ENCODE assay signal across 9 mouse cellular contexts in the genomic region with DNA sequence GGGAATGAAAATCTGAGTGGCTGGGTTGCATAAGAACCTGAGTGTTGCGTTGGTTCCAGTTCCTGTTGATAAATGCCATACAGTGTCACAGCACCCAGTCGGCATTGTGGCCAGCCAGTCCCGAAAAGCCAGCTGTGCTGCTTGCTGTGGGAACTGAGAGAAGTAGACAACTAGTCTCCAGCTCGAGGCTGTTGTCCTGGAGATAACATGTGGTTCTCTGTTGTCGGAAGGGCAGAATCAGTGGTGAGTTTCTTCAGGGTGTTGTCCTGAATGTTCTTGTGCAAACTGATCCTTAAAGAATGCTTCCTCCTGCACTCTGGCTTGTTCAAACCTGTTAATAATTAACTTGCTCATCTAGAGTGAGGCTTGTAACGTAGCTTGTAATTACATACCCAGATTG.
DNase-seq lines count a peak whose midpoint lies in the region; ATAC-seq and TF ChIP-seq lines count a peak whose summit lies in the region.
"Had no signal": no experiment of that assay in that cellular context is flagged by ENCODE, and none has a peak within 500 bp of the region (broad histone marks: within the 10 kb centered on the region; RNA-seq: fewer than 3 reads in every experiment).

No protein-coding gene starts in this region.

- H3K9me3 ChIP-seq in intestine, embryonic 16.5 days (ENCODE audit: control insufficient read depth, low read length), result no peaks in the 10 kb centered on the region
- no peaks in the 10 kb centered on the region for H3K9me3 ChIP-seq in liver, postnatal 0 days (ENCODE audit: low read length)

- no peak for TF ChIP-seq CTCF in liver, postnatal 0 days (IDR thresholded peaks at IDR 0.05; ENCODE audit: low read depth)

- no peak overlapping the region for H3K9ac ChIP-seq in intestine, embryonic 16.5 days (ENCODE audit: low read depth, low read length)
- no peak overlapping the region for H3K9ac ChIP-seq in liver, postnatal 0 days (replicated peaks)
- H3K9ac ChIP-seq: neural tube, embryonic 13.5 days had no signal

- 27% methylated on average over 6 of the region's 6 CpGs for WGBS in intestine, embryonic 16.5 days
- 33% methylated on average over 6 of the region's 6 CpGs for WGBS in liver, postnatal 0 days (ENCODE audit: insufficient replicate concordance)

- peaks cover 11% of the 10 kb centered on the region; the same call in 1 of the 2 replicates for H3K4me1 ChIP-seq in intestine, embryonic 16.5 days (ENCODE audit: control insufficient read depth, insufficient read depth, low read length)
- H3K4me1 ChIP-seq in liver, postnatal 0 days (ENCODE audit: insufficient read depth), result peaks cover 3% of the 10 kb centered on the region; the same call in 1 of the 2 replicates
- H3K4me1 ChIP-seq: neural tube, embryonic 13.5 days had no signal

- peak overlapping the region; percentile 58 for H3K27ac ChIP-seq in intestine, embryonic 16.5 days (ENCODE audit: low read length)
- peak overlapping the region; percentile 29; the same call in 1 of the 2 replicates for H3K27ac ChIP-seq in liver, postnatal 0 days (ENCODE audit: low read depth)
- H3K27ac ChIP-seq: neural tube, embryonic 13.5 days had no signal

- peak; percentile 64 for DNase-seq in urinary bladder, postnatal 14 days (ENCODE audit: low spot score)
- DNase-seq in urinary bladder, postnatal 10 days (ENCODE audit: low spot score), result no peak
- peak; percentile 38 for DNase-seq in liver, postnatal 0 days
- peak; percentile 51 to 74 for DNase-seq in urinary bladder, postnatal 36 days (ENCODE audit: low spot score in 2 of 2)
- no peak for DNase-seq in right cerebral cortex, postnatal 4 days

- peak; percentile 98 for ATAC-seq in intestine, embryonic 16.5 days
- peak; percentile 93 for ATAC-seq in liver, postnatal 0 days
- ATAC-seq in megakaryocyte-erythroid progenitor cell, adult 5-6 weeks (replicated peaks; ENCODE audit: low FRiP score, low TSS enrichment, poor library complexity, severe bottlenecking), result no peak
- no peak for ATAC-seq in CD4-positive, CD25-positive, alpha-beta regulatory T cell, adult 4 months

- no peaks in the 10 kb centered on the region; the same call in 1 of the 2 replicates for H3K36me3 ChIP-seq in intestine, embryonic 16.5 days (ENCODE audit: control insufficient read depth, insufficient read depth, low read length)
- no peaks in the 10 kb centered on the region; the same call in 1 of the 2 replicates for H3K36me3 ChIP-seq in liver, postnatal 0 days (replicated peaks; ENCODE audit: insufficient read depth, low read length)

- H3K4me2 ChIP-seq in intestine, embryonic 16.5 days (ENCODE audit: low read depth, low read length), result peak overlapping the region; percentile 47
- peak overlapping the region; percentile 53 for H3K4me2 ChIP-seq in liver, postnatal 0 days (ENCODE audit: low read depth, low read length)
- H3K4me2 ChIP-seq: neural tube, embryonic 13.5 days had no signal

- no peaks in the 10 kb centered on the region for H3K27me3 ChIP-seq in intestine, embryonic 16.5 days (replicated peaks; ENCODE audit: control insufficient read depth, insufficient read depth, low read length)
- no peaks in the 10 kb centered on the region for H3K27me3 ChIP-seq in liver, postnatal 0 days (ENCODE audit: insufficient read depth, low read length)
- H3K27me3 ChIP-seq: neural tube, embryonic 13.5 days had no signal

- H3K4me3 ChIP-seq in intestine, embryonic 16.5 days (ENCODE audit: low read length), result no peak overlapping the region
- H3K4me3 ChIP-seq in liver, postnatal 0 days (ENCODE audit: low read depth, low read length), result peak overlapping the region; percentile 19; the same call in 1 of the 2 replicates
- H3K4me3 ChIP-seq: neural tube, embryonic 13.5 days had no signal

- TF ChIP-seq EP300 in liver, postnatal 0 days (IDR thresholded peaks at IDR 0.05; ENCODE audit: low read depth), result no peak

Comparison
In these comparisons a context has a peak if more than half of its experiments do, and no peak if none do; other contexts are left out.
1. DNase-seq: peak in urinary bladder, postnatal 14 days (single experiment), liver, postnatal 0 days (single experiment) and urinary bladder, postnatal 36 days (2 of 2); none in urinary bladder, postnatal 10 days (single experiment) and right cerebral cortex, postnatal 4 days (single experiment).
2. ATAC-seq: peak in intestine, embryonic 16.5 days (single experiment) and liver, postnatal 0 days (single experiment); none in megakaryocyte-erythroid progenitor cell, adult 5-6 weeks (single experiment) and CD4-positive, CD25-positive, alpha-beta regulatory T cell, adult 4 months (single experiment).